Mouse (Mus musculus) forebrain, embryonic 14.5 days (tissue): ENCODE results near the gene Chuk. TPM values are rescaled to one million over a fixed set of nuclear protein-coding genes. Genes with fewer than 3 reads are reported as not detected.

Experiments
- ATAC-seq: fragments of 200-750 bp; cut with Nextera tagmentation; 2 replicates; pipeline ENCODE4 v1.8.0; 2017; ENCODE audit warnings: mild to moderate bottlenecking, moderate library complexity
- DNase-seq: peaks from one replicate; pipeline ENCODE4 v3.0.0-alpha.2; 2015; ENCODE audit warnings: low spot score
- H3K27ac ChIP-seq: fragments of 300-500 bp; sonication (generic); 2 replicates; pipeline ENCODE4 v1.5.1; 2014; ENCODE audit warnings: low read depth, mild to moderate bottlenecking, control low read depth, low read length, moderate library complexity
- H3K27me3 ChIP-seq: fragments of 300-500 bp; sonication (generic); replicated peaks from 2 replicates; pipeline ENCODE4 v1.6.1; 2014; ENCODE audit warnings: low read length, control low read depth, mixed read lengths; ENCODE audit not compliant: control insufficient read depth, insufficient read depth
- H3K36me3 ChIP-seq: fragments of 300-500 bp; sonication (generic); 2 replicates; pipeline ENCODE4 v1.6.1; 2014; ENCODE audit warnings: low read length, control low read depth; ENCODE audit not compliant: control insufficient read depth, insufficient read depth
- H3K4me1 ChIP-seq: fragments of 300-500 bp; sonication (generic); 2 replicates; pipeline ENCODE4 v1.6.1; 2014; ENCODE audit warnings: antibody characterized with exemption, low read length, control low read depth; ENCODE audit not compliant: control insufficient read depth, insufficient read depth
- H3K4me2 ChIP-seq: fragments of 300-500 bp; sonication (generic); 2 replicates; pipeline ENCODE4 v1.6.1; 2014; ENCODE audit warnings: mild to moderate bottlenecking, control low read depth, low read length
- H3K4me3 ChIP-seq: fragments of 300-500 bp; sonication (generic); 2 replicates; pipeline ENCODE4 v1.5.1; 2014; ENCODE audit warnings: low read depth, low read length, control low read depth
- H3K9ac ChIP-seq: fragments of 300-500 bp; sonication (generic); 2 replicates; pipeline ENCODE4 v1.6.1; 2014; ENCODE audit warnings: mild to moderate bottlenecking, low read length, control low read depth, moderate library complexity
- H3K9me3 ChIP-seq: fragments of 300-500 bp; sonication (generic); replicated peaks from 2 replicates; pipeline ENCODE4 v1.6.1; 2016; ENCODE audit warnings: low read length, control low read depth, mixed read lengths; ENCODE audit not compliant: control insufficient read depth
- WGBS: fragments of 180-500 bp; shearing (Covaris S2); extraction: QIAGEN DNeasy Blood & Tissue Kit; methylation state at CpG from one replicate; pipeline ENCODE4 v1.1.7; 2014; 5-methylcytosine and 5-hydroxymethylcytosine counted together
- polyA plus RNA-seq: library from polyadenylated mRNA; unstranded; fragments of >200 nt; fragmentation: Nextera tagmentation; extraction: Ambion mirVana; gene quantifications from 2 replicates; pipeline ENCODE4 v1.2.1, GENCODE M21; 2014

Chuk gene
- 44.8 and 51.2 TPM in 2 replicates for polyA plus RNA-seq

DNA sequence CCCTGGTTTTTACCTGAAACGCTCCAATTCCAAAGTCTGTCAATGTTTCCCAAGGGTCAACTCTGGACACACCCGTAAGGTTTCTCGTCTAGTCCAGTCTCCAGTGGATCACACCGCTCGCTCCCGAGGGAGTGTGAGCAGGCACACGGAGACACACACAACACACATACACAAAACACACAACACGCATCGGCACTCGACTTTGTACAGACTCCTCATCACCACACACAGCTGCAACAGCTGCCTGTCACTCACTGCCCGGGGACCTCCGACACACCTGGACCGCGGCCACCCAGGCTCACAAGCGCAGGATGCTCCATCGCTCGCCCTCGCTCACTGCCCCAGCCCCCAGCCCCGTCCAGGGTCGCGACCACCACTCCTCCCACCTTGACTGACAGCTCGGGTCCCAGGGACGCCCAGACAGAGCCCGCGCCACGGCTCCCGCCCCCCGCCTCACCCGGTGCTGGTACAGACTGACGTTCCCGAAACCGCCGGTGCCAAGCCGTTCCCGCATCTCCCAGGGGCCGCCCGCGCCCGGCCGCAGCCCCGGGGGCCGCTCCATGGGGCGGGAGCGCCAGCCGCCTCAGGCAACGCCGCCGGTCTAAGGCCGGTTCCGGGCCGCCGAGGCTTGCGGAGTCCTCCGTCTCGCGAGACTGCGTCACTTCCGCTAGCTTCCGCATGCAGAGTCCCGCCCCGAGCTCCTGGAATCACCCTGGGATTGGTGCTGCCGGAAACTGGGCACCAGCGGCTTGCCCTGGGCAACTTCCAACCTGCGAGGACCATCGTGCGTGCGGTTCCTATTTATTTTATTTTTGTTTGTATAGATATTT, at the start of gene Chuk:
Gene Chuk, minus strand, starts transcription at position 650 of the 830 bp plus-strand sequence.
- Histone ChIP-seq H3K4me1 (peaks cover 12% of the 10 kb centered on the region), H3K4me3 (peak within 1 kb of the TSS; percentile 92), H3K27me3 (no peaks in the 10 kb centered on the region), H3K36me3 (peaks cover 16% of the 10 kb centered on the region), H3K9ac (peak within 1 kb of the TSS; percentile 95), H3K27ac (peak within 1 kb of the TSS; percentile 48; the same call in 1 of the 2 replicates), H3K4me2 (peak within 1 kb of the TSS; percentile 87), H3K9me3 (no peaks in the 10 kb centered on the region)
- 1% methylated on average over 64 of the region's 67 CpGs for WGBS
- ATAC-seq (peak; percentile 100), DNase-seq (peak; percentile 99)

- Histone ChIP-seq H3K36me3 (no peaks in the 10 kb centered on the region), H3K4me1 (no peaks in the 10 kb centered on the region), H3K27me3 (no peaks in the 10 kb centered on the region), H3K9me3 (no peaks in the 10 kb centered on the region), H3K4me3 (no peak overlapping the region), H3K27ac (no peak overlapping the region), H3K9ac (no peak overlapping the region), H3K4me2 (no peak overlapping the region)
- DNase-seq (no peak), ATAC-seq (no peak)
- 94% methylated on average over 10 of the region's 10 CpGs for WGBS
Observed at GRCm38 (mm10) chr19:44157005-44157404, 49.7 kb upstream of the Chuk start.

GRCm38 (mm10) chr19:44153781-44154180, 46.5 kb upstream of the Chuk start:
- Histone ChIP-seq H3K4me2 (no peak overlapping the region), H3K9ac (no peak overlapping the region), H3K27ac (no peak overlapping the region), H3K36me3 (no peaks in the 10 kb centered on the region), H3K27me3 (no peaks in the 10 kb centered on the region), H3K9me3 (no peaks in the 10 kb centered on the region), H3K4me3 (no peak overlapping the region), H3K4me1 (no peaks in the 10 kb centered on the region)
- no peak for ATAC-seq
- no peak for DNase-seq
- 82% methylated on average over 5 of the region's 5 CpGs for WGBS

DNA sequence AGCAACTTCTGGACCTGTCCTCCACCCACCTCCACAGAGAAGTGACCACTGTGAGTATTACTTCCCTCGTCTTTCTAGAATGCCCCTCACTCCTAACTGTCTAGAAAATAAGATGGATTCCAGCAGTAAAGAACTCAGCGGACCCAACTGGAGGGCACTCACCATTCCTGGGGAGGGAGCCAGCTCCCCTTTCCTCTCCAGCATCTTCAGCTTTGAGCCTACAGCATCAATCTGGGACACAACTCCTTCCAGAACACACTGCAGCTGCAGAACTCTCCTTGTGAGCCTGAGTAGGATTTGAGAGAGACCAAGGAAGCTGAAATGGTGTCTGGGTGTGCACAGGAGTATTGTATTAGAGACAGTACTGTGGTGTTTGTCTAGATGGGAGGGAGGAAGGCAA, 41.7 kb upstream of the Chuk start:
- H3K4me1 ChIP-seq = peaks cover 9% of the 10 kb centered on the region; the same call in 1 of the 2 replicates
- no peaks in the 10 kb centered on the region for H3K9me3 ChIP-seq
- no peak for DNase-seq
- no peak overlapping the region for H3K9ac ChIP-seq
- H3K4me2 ChIP-seq = no peak overlapping the region
- no peak for ATAC-seq
- H3K36me3 ChIP-seq = peaks cover 3% of the 10 kb centered on the region; the same call in 1 of the 2 replicates
- 81% methylated on average over 2 of the region's 2 CpGs for WGBS
- H3K27ac ChIP-seq = no peak overlapping the region
- H3K27me3 ChIP-seq = no peaks in the 10 kb centered on the region
- no peak overlapping the region for H3K4me3 ChIP-seq

GRCm38 (mm10) chr19:44148345-44148744, 41.1 kb upstream of the Chuk start:
- H3K4me2 ChIP-seq = no peak overlapping the region
- no peaks in the 10 kb centered on the region for H3K27me3 ChIP-seq
- no peak overlapping the region for H3K9ac ChIP-seq
- H3K27ac ChIP-seq = no peak overlapping the region
- no peak overlapping the region for H3K4me3 ChIP-seq
- H3K4me1 ChIP-seq = peaks cover 9% of the 10 kb centered on the region; the same call in 1 of the 2 replicates
- DNase-seq (no peak), ATAC-seq (no peak)
- peaks cover 9% of the 10 kb centered on the region for H3K36me3 ChIP-seq
- WGBS = 35% methylated on average over 2 of the region's 2 CpGs
- no peaks in the 10 kb centered on the region for H3K9me3 ChIP-seq

DNA sequence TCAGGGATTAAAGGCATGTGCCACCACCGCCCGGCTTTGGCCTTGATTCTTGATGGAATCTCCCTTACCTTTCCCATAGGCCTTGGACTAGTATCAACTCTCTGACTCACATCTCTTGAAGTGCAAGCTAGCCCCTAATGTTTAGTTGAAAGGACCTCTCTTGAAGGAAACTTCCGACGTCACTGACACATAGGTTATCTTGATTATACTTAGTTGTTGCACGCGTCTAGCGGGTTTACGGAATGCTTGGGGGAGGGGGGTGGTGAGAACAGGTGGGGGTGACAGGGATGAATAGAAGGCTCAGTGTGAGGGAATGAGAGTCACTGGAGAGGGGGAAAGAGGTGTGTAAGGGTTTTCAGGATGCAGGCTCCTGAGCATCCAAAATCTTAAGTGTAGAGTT, 39.7 kb upstream of the Chuk start:
- Histone ChIP-seq H3K9me3 (no peaks in the 10 kb centered on the region), H3K27me3 (no peaks in the 10 kb centered on the region), H3K27ac (no peak overlapping the region), H3K4me2 (no peak overlapping the region; the same call in 1 of the 2 replicates), H3K36me3 (peaks cover 23% of the 10 kb centered on the region), H3K9ac (no peak overlapping the region), H3K4me1 (peaks cover 9% of the 10 kb centered on the region; the same call in 1 of the 2 replicates), H3K4me3 (no peak overlapping the region)
- DNase-seq = no peak
- 93% methylated on average over 8 of the region's 8 CpGs for WGBS
- ATAC-seq = no peak

- peak overlapping the region; percentile 77 for H3K9ac ChIP-seq
- peak overlapping the region; percentile 74 for H3K4me2 ChIP-seq
- H3K4me3 ChIP-seq = peak overlapping the region; percentile 67
- no peak overlapping the region for H3K27ac ChIP-seq
- 66% methylated on average over 9 of the region's 9 CpGs for WGBS
- DNase-seq (no peak), ATAC-seq (peak; percentile 65; the same call in 1 of the 2 replicates)
- peaks cover 26% of the 10 kb centered on the region for H3K36me3 ChIP-seq
- no peaks in the 10 kb centered on the region for H3K9me3 ChIP-seq
- H3K27me3 ChIP-seq = no peaks in the 10 kb centered on the region
- peaks cover 9% of the 10 kb centered on the region; the same call in 1 of the 2 replicates for H3K4me1 ChIP-seq
Observed at GRCm38 (mm10) chr19:44146568-44146879, 39.2 kb upstream of the Chuk start.

DNA sequence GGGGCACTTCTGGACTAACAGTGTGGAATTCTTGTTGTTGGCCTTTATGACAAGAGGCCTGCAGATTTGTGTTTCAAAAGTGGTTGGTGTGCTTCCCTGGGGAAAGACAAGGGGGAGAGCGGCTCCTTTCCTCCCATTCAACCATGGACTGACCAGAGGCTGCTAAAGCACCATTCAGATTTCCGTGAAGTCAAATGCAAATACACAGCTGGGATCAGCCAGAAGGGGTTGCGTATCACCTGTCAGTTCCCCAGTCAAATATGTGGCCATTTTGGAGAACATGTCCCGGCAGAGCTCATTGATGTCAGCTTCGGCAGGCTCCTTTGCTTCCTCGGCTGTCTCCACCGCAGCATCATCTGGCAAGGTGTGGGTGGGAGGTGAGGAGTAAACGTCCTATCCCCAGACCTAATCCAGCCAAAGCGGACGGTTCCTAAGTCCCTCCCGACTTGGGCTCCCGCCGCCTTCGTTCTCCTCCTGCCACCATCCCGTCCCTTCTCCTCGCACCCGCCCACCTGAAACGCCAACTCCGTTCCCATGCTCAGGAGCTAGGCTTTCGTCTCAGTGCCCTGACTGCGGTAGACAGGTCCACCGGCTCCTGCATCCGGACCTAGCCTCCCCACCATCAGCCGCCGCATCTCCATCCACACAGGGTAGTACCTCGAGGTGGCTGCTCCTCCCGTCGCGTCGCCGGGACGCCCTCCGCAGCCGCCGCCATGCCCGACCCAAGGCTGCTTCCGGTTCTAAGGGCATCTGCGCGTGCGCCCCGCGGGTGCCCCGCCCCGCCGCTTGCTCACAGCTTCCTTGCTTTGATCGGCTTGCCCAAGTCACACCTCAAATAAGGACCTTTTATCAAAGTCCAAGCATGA, 38.7 kb upstream of the Chuk start, which contains the start of gene Bloc1s2:
Gene Bloc1s2, minus strand, starts transcription at position 745 of the 866 bp plus-strand sequence.
- H3K4me2 ChIP-seq = peak within 1 kb of the TSS; percentile 74
- peak within 1 kb of the TSS; percentile 67 for H3K4me3 ChIP-seq
- H3K27ac ChIP-seq = peak within 1 kb of the TSS; percentile 27; the same call in 1 of the 2 replicates
- H3K9me3 ChIP-seq = no peaks in the 10 kb centered on the region
- ATAC-seq = peak; percentile 96
- peak; percentile 88 for DNase-seq
- no peaks in the 10 kb centered on the region for H3K27me3 ChIP-seq
- peaks cover 31% of the 10 kb centered on the region for H3K36me3 ChIP-seq
- H3K9ac ChIP-seq = peak within 1 kb of the TSS; percentile 77
- 3% methylated on average over 46 of the region's 46 CpGs for WGBS
- peaks cover 9% of the 10 kb centered on the region; the same call in 1 of the 2 replicates for H3K4me1 ChIP-seq
